Mouse (Mus musculus): ENCODE results near the gene Ptch2. TPM values are rescaled to one million over a fixed set of nuclear protein-coding genes. Genes with fewer than 3 reads are reported as not detected.

The Ptch2 gene
- total RNA-seq, 4 experiments from 2014 or later = 1.4 to 3.0 (median 1.6) TPM

DNA sequence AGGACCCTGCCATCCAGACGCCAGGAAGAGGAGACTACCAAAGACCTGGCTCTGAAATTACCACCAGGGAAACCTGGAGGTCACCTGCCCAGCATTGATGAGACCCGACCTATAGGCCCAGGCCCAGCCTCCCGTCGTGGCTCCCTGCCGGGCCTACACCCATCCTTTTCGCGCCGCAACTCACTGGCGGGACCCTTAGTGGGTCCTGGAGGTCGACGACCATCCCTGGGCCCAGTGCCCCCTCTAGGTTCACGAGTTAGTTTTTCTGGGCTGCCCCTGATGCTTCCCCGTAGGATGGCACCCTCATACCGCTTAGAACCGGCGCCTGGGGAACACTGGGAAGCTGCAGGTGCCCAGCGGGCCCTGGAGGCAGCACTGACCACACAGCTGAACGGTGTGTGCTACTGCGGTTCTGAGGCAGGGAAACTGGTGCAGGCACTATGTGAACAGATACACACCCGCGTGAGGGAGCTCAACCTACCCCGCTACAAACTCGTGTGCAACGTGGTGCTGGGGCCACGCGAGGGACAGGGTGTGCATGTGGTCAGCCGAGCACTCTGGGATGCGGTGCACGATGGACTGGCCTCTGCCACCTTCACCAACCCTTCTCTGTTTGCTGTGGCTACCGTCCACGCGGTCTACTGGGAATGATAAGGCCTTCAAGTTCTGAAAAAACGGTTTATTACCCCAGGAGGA lies 32.3 kb downstream of the Ptch2 start:
- no peak for DNase-seq (ENCODE audit: low spot score in 2 of 2)

DNA sequence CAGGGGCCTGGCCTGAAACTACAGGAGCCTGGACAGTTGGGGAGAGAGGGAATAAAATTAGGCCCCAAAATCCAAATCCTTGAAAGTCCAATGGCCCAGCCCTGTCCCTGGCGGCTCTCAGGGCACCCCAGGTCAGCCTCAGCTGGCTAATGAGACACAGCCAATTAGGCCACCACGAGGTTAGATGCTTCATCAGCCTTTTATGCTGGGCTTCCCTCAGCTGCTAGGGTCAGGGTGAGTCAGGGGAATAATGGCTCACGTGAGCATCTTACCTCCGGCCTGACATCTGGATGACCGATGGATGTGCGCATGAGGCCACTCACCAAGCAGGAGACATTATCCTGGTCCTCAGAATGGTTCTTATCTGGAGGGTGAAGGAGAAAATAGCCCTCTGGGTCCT lies 34.9 kb downstream of the Ptch2 start:
- no peak for DNase-seq (ENCODE audit: low spot score in 2 of 2)

DNA sequence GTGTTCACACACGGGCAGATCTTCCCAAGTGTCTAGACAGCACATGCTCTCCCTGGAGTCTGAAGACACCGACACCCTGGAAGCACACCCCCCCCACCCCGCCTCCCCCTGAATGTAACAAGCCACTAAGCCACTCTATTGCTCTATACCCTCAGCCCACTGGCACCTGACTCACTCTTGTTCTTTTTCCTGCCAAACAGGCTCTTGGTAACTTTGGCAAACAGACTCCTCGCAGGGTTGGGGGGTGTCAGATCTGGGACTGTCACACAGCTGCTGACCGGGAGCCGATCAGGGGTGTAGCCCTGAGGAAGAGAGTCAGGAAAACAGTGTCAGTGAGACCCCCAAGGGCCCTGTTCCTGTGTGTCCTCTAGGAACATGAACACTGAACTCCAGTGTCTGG lies 35.3 kb downstream of the Ptch2 start:
- no peak for DNase-seq (ENCODE audit: low spot score in 2 of 2)

DNA sequence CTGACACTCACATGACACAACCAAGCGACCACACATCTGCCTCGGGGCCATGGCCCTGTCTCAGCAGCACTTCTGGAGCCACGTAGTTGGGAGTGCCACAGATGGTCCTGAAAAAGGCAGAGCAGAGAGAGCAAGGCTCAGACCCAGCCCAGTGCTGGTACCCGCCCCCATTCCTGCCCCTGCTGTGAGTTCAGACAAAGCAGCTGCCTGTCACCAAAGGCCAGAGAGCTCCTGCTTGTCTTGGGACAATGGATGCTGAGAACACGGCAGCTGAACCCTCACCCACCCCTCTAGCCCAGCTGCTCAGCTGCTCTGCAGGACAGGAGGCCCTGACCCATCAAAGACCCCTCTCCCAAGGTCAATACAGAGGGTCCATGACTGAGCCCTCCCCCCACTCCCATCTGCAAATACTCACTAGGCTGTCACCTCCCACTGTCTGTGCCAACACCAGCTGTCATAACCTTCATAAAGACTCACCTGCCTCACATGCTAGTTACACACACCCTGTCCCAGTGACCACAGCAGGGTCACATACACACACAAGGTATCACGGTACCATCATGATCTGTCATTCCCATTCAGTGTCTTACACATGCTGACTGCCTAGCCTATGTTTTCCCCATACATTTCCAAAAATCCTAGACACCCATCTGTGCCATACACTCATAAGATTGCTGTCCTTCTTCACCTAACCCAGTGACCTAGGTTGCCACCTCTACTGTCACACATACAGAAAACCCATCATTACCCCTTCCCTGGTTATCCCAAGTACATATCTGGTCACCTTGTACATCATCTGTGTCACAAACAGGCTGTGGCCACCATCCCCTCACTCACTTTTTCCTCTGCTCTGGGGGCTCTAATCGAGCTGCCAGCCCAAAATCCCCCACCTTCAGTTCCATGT lies 36.3 kb downstream of the Ptch2 start:
- no peak for DNase-seq (ENCODE audit: low spot score in 2 of 2)

DNA sequence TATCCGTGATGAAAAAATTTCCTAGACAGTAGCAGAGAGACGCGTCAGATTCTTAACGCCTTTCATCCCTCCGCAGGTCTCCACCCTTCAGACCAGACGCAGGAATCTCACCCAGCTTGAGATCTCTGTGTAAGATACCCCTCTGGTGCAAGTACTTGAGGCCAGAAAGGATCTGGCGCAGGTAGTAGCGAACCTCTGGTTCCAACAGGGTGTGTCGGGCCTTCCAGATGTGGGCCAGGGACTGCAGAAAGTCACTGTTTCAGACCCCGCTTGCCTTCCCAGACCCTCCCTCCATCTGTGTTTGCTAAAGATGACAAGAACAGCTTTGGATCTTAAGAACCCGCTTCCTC lies 36.9 kb downstream of the Ptch2 start:
- DNase-seq (ENCODE audit: low spot score in 2 of 2) = no peak

DNA sequence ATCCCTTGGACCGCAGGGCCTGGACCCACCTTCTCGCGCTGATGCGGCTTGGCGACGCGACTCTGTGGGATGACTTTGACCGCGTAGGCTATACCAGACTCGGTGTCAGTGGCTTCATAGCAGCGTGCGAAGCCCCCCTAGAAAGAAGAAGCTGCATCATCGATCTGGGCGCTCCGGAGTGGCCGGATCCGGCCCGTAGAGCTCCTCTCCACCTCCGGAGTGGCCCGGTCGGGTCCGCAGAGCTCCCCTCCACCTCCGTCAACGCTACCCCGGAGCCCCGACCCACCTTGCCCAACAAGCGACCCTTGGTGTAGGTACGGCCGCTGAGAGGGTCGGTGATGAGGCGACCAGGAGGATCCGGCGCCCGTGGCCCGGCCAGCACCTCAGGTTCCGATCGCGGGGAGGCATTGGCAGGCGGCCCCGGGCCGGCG lies 37.5 kb downstream of the Ptch2 start:
- no peak for DNase-seq (ENCODE audit: low spot score in 2 of 2)

DNA sequence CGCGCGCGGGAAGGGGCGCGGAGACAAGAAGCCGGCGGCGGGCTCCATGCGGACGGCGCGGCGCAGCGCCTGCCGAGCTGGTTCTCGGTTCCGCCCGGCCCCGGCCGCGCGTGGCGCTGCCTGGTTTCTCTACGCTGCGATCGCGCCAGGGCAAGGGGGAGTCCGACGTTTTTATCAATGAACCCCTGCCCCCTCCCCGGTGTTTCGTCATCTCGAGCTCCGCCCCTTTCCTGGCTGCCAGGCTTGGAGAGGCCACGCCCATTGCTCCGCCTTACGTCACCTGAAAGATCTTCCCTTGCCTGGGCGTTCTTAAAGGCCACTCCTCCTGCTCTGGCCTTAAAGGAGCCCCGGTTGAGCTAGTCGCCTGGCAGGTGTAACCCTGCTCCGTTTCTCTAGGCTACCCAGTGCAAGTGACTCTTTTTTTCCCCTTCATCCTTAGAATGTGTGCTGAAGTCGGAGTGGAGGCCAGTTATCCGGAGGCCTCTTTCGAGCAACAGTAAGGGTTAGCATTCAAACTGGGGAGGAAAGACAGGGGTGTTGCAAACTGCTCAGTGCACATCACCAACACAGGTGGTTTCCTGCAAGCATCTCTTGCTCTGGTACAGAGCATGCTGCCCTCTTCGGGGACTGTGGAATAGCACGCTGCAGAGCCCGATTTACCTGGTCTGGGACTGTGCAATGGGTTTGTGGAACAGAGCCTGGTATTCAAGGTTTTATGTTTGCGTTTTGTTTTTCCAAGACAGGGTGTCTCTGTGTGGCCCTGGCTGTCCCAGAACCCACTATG lies 38.1 kb downstream of the Ptch2 start, which contains the start of gene Plk3:
Gene Plk3, minus strand, starts transcription at position 147 of the 784 bp plus-strand sequence.
- DNase-seq (ENCODE audit: low spot score in 2 of 2) = peak; percentile 96

DNA sequence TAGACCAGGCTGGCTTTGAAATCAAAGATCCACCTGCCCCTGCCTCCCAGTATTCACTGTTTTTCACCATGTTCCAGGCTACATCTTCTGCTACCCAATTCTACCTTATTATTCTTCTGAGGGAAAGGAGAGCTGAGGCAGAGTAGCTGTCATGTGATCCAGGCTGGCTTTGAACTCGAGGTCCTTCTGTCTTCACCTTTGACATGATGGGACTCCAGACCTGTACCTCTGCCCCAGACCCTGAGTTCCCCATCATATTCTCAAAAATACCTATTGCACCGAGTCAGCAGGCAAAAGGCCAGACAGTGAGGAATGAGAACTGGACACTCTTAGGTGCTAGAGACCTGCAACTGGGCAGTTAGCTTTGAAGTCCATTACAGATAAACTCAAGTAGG lies 38.7 kb downstream of the Ptch2 start:
- DNase-seq (ENCODE audit: low spot score in 2 of 2) = no peak

DNA sequence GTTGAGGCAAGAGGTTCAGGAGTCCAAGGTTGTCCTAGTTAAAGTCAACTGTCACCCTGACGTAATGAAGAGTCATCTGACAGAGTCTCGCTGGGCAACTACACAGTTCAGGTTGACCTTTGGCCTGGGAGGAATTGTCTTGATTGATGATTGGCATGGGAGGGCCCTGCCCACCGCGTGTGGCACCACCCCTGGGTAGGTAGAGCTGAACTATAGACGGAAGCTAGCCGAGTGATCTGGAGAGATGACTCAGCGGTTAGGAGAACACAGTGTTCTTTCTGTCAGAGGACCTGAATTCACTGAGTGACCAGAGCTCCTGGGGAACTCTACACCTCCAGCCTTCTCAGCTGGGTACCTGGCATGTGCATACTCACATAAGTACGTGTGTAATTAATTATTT lies 40.2 kb downstream of the Ptch2 start:
- no peak for DNase-seq (ENCODE audit: low spot score in 2 of 2)

DNA sequence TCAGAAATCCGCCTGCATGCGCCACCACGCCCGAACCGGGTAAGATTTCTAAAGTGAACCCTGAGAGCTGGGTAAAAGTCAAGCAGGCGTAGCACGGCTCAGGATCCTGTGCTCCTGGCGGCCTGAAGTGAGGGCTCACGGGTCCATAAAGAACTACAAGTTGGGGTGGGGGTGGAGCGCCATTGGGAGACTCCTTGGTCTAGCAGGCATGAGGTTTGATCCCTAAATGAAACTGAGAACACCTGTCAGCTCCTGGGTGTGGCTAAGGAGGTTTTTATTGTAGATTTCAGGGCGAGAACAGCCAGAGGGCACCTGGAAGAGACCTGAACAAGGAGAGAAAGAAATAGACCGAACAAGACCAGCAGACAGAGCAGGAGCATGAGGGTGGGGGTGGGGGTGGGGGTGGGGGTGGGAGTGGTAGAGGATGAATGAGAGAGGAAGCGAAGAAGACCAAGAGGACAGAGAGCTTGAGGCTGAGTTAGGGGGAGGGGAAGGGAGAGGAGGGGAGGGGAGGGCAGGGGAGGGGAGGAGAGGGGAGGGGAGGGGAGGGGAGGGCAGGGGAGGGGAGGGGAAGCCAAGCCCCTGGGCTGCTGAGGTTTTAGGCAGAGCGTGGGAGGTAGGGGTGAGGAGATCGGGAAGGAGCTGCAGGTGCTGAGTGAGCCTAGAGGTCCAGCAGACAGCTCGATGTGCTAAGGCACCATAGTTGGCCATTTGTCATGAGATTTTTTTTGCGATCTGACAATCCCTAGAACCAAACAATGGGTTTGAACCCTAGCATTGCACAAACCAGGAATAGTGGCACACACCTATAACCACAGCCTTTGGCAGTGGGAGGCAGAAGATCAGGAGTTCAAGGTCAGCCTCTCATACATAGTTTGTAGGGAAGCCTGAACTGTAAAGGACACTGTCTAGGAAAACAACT lies 42.7 kb downstream of the Ptch2 start:
- DNase-seq (ENCODE audit: low spot score in 2 of 2) = no peak

DNA sequence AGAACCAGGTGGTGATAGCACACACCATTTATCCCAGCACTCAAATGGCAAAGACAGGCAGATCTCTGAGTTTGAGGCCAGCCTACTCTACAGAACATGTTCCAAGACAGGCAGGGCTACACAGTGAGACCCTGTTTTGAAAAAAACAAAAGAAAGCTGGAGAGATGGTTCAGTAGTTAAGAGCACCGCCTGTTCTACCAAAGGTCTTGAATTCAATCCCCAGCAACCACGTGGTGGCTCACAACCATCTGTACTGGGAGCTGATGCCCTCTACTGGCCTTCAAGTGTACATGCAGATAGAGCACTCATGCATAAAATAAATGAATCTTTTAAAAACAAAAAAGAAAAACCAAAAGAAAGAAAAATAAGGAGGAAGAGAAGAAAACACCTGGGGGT lies 43.3 kb downstream of the Ptch2 start:
- no peak for DNase-seq (ENCODE audit: low spot score in 2 of 2)

DNA sequence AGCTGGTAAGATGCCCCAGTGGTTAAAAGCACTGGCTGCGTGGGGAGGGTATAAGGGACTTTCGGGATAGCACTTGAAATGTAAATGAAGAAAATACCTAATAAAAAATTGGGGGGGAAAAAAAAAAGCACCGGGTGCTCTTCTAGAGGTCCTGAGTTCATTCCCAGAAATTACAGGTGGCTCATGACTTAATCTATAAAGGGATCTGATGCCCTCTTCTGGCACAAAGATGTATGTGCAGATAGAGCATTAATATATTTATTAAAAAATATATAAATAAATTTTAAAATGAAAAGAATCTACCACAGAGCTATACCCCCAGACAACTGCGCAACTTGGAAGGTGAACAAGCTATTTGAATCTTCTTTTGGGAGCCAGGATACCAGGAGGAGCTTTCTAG lies 44.7 kb downstream of the Ptch2 start:
- DNase-seq (ENCODE audit: low spot score in 2 of 2) = no peak

DNA sequence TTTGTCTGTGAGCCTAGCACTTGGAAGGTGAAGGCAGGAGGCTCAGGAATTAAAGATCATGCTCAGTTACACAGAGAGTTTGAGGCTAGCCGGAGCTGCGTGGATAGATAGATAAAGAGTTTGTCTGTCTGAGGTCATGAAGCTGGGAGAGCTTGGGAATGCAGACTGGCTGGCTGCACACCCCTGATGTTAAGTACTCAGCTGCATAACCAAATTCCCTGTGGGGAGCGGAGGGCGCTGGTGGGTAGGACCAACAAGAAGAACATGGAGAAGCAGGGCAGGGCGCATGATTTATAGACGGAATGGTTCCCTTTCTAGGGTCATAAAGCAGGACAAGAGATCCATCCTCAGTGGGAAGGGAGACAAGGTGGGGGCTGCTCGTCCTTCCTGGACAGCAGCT lies 47.1 kb downstream of the Ptch2 start:
- DNase-seq (ENCODE audit: low spot score in 2 of 2) = no peak

DNA sequence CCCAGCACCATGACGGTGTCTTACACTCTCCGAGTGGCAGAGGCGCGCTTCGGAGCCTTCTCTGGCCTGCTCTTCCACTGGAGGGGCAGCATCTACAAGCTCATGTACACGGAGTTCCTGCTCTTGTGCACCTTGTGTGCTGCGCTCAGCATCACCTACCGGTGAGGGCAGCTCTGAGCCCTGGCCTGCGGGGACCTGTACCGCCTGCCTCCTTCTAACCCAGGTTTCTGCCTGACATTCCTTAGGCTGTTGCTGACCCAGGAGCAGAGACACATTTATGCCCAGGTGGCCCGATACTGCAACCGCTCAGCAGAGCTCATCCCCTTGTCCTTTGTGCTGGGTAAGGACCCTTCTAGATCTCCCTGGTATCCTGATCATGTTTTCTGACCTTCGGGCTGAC lies 49.4 kb downstream of the Ptch2 start:
- no peak for DNase-seq (ENCODE audit: low spot score in 2 of 2)

DNA sequence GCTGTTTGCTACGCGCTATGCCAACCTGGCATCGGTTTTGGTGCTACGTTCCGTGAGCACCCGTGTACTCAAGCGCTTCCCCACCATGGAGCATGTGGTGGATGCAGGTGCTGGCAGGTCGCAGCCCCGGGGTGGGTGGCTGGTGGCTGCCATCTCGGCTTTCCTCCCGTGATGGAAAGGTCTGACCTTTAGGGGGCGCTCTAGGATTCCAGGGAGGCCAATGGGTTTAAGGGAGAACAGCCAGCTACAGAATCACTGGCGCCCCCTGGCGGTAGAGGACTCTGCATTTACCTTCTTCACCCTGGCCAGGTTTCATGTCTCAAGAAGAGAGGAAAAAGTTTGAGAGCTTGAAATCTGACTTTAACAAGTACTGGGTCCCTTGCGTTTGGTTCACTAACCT lies 50.3 kb downstream of the Ptch2 start:
- DNase-seq (ENCODE audit: low spot score in 2 of 2) = no peak

DNA sequence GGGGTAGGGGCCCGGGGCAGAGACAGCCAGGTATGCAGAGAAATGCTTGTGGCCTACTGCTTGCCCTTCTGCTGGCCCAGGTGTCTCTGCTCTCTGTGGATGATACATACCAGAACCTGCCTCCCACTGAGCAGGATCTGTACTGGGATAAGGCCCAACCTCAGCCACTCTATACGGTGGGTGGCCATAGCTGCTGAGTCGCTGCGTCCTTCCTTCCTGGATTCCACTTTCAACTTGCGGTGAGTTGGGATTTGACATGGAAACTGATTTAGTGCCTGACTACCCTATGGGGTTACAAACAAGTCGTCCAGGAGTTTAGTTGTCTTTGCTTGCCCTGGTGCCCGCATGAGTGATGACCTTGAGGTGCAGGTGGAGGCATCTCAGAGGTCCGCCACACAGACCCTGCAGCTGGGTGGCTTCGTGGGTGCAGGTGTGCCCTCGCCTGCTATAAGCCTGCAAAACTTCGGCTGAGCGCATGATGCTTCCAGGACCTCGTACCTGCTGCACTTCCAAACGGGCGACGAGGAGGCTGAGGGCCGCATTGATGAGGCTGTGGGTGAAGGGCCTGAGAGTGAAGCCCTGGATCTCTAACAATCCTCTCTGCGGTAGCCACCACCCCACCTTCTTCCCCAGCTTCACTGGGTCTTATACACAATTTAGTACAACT lies 52.3 kb downstream of the Ptch2 start:
- DNase-seq (ENCODE audit: low spot score in 2 of 2) = no peak

DNA sequence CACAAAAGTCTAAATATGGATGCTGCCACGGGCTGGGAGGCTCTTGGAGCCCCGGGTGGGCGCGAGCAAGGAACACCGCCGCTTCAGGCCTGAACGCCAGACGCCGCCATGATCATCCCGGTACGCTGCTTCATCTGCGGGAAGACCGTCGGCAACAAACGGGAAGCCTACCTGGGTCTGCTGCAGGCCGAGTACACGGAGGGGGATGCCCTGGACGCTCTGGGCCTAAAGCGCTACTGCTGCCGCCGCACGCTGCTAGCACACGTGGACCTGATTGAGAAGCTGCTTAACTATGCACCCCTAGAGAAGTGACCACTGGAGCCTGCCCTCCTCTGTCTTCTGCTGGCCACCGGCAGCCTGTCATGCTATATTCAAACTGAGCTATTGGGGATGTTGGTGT lies 52.9 kb downstream of the Ptch2 start:
- DNase-seq (ENCODE audit: low spot score in 2 of 2) = no peak

DNA sequence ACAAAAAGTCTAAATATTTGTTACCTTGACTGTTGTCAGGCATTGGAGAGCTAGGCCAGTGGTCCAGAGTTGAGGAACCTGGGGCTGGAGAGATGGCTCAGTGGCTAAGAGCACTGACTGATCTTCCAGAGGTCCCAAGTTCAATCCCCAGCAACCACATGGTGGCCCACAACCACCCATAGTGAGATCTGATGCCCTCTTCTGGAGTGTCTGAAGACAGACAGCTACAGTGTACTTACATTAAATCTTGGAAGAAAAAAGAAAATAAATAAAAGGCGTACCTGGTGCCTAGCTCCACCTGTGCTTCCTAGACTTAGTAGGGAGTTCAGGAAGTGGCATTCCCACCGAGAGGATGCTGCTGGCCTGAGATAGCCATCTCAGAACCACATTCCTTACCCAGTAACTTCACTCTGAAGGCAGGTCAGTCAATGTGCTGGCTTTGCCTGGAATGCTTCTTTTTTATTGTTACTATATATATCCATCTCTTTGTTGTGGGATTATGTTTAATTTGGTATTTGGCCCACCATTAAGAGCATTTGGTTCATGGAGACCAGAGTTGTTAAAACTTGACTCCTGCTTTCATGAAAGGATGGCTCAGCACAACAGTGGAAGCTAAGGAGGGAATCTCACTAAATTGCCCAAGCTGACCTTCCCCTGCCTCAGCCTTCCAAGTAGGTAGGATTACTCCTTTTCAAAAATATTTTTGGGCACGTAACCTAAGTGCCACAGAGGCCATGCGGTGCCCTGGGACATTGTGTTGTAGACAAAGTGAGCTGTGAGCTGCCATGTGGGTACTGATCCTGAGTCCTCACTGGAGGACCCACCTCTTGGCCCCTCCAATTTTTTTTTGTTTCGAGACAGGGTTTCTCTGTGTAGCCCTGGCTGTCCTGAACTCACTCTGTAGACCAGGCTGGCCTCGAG lies 53.7 kb downstream of the Ptch2 start:
- DNase-seq (ENCODE audit: low spot score in 2 of 2) = no peak

DNA sequence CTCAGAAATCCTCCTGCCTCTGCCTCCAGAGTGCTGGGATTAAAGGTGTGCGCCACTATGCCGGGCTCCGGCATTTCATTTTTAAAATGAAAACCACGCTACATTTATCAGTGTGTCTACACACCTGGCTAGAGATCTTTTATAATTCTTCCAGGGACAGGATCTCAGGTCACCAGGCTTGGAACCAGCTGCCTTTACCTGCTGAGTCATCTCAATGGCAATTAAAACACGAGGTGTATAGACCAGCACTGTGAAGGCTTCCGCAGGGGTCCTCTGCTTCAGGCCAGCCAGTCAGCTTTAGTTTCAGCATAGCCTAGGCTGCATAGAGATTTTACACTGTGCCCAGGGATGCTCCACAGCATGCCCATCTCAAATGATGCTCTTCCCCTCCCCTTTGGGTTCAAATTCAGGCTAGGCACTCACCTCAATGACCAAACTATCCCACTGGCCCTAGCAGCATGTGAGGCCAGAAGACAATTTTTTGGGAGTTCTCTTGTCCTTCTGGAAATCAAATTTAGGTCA lies 54.4 kb downstream of the Ptch2 start:
- DNase-seq (ENCODE audit: low spot score in 2 of 2) = no peak

Data from left cerebral cortex, adult 8-10 months (tissue).